Mouse (Mus musculus) frontal cortex, adult (tissue): ENCODE data around the gene Tmem229a.

Experiments used
- ATAC-seq: cut with Nextera tagmentation; 2 replicates; pipeline ENCODE4 v1.9.2; 2017; ENCODE audit warnings: mild to moderate bottlenecking, moderate library complexity, mixed read lengths; ENCODE audit not compliant: low TSS enrichment

Tmem229a gene

GRCm38 (mm10) chr6:24955946-24956585 is at the start of gene Tmem229a:
TSS of gene Tmem229a (minus strand) at chr6:24956297.
- ATAC-seq: peak; percentile 75

GRCm38 (mm10) chr6:24993754-24994153 is 37.7 kb upstream of the Tmem229a start:
- peak; percentile 97 for ATAC-seq

GRCm38 (mm10) chr6:24989836-24990235 is 33.7 kb upstream of the Tmem229a start:
- peak; percentile 58 for ATAC-seq

- peak; percentile 84 for ATAC-seq
These were observed 20.1 kb upstream of the Tmem229a start for GRCm38 (mm10) chr6:24976176-24976575.

- ATAC-seq: no peak
These were observed 12.6 kb upstream of the Tmem229a start for GRCm38 (mm10) chr6:24968471-24969223.

GRCm38 (mm10) chr6:24967726-24968125 is 11.6 kb upstream of the Tmem229a start:
- no peak for ATAC-seq

GRCm38 (mm10) chr6:24966010-24966682 is 10.0 kb upstream of the Tmem229a start:
- ATAC-seq: peak; percentile 90

- ATAC-seq: no peak
These were observed 7.7 kb upstream of the Tmem229a start for GRCm38 (mm10) chr6:24963754-24964153.

- peak; percentile 11 for ATAC-seq
These were observed 483 bp upstream of the Tmem229a start for GRCm38 (mm10) chr6:24956586-24956973.

- peak; percentile 67 for ATAC-seq
These were observed 759 bp downstream of the Tmem229a start for GRCm38 (mm10) chr6:24955131-24955945.

GRCm38 (mm10) chr6:24954126-24954525 is 2.0 kb downstream of the Tmem229a start:
- no peak for ATAC-seq

GRCm38 (mm10) chr6:24952341-24952740 is 3.8 kb downstream of the Tmem229a start:
- ATAC-seq: no peak

- ATAC-seq: no peak
These were observed 5.4 kb downstream of the Tmem229a start for GRCm38 (mm10) chr6:24950669-24951068.

GRCm38 (mm10) chr6:24925076-24925785 is 30.9 kb downstream of the Tmem229a start:
- ATAC-seq: no peak

GRCm38 (mm10) chr6:24913591-24913990 is 42.5 kb downstream of the Tmem229a start:
- no peak for ATAC-seq

GRCm38 (mm10) chr6:24910728-24911105 is 45.4 kb downstream of the Tmem229a start:
- no peak for ATAC-seq

GRCm38 (mm10) chr6:24910016-24910727 is 45.9 kb downstream of the Tmem229a start:
- no peak for ATAC-seq

- no peak for ATAC-seq
These were observed 48.3 kb downstream of the Tmem229a start for GRCm38 (mm10) chr6:24907824-24908223.

- ATAC-seq: no peak
These were observed 51.0 kb downstream of the Tmem229a start for GRCm38 (mm10) chr6:24905101-24905500.
